Mouse (Mus musculus): ENCODE results near the gene Plcg2.

The Plcg2 gene

GRCm38 (mm10) chr8:117550529-117550928 lies 52.4 kb downstream of the Plcg2 start:
- DNase-seq: no peak

GRCm38 (mm10) chr8:117561014-117561413 lies 62.9 kb downstream of the Plcg2 start:
- DNase-seq: no peak

GRCm38 (mm10) chr8:117561735-117562361 lies 63.8 kb downstream of the Plcg2 start:
- DNase-seq: no peak

- DNase-seq: no peak
Observed at GRCm38 (mm10) chr8:117562445-117563014, 64.4 kb downstream of the Plcg2 start.

GRCm38 (mm10) chr8:117569409-117569808 lies 71.3 kb downstream of the Plcg2 start:
- DNase-seq: peak; percentile 62

GRCm38 (mm10) chr8:117576291-117576785 lies 78.2 kb downstream of the Plcg2 start:
- no peak for DNase-seq

- DNase-seq: no peak
Observed at GRCm38 (mm10) chr8:117577059-117577458, 79.0 kb downstream of the Plcg2 start.

- DNase-seq: peak; percentile 17
Observed at GRCm38 (mm10) chr8:117577883-117578282, 79.8 kb downstream of the Plcg2 start.

GRCm38 (mm10) chr8:117578856-117579255 lies 80.8 kb downstream of the Plcg2 start:
- no peak for DNase-seq

- DNase-seq: no peak
Observed at GRCm38 (mm10) chr8:117593862-117594261, 95.8 kb downstream of the Plcg2 start.

- no peak for DNase-seq
Observed at GRCm38 (mm10) chr8:117595001-117595400, 96.9 kb downstream of the Plcg2 start.

GRCm38 (mm10) chr8:117596777-117597176 lies 98.7 kb downstream of the Plcg2 start:
- no peak for DNase-seq

GRCm38 (mm10) chr8:117600839-117601238 lies 102.7 kb downstream of the Plcg2 start:
- DNase-seq: peak; percentile 31

- DNase-seq: no peak
Observed at GRCm38 (mm10) chr8:117604101-117604500, 106.0 kb downstream of the Plcg2 start.

- DNase-seq: no peak
Observed at GRCm38 (mm10) chr8:117604671-117605070, 106.6 kb downstream of the Plcg2 start.

- no peak for DNase-seq
Observed at GRCm38 (mm10) chr8:117605201-117605600, 107.1 kb downstream of the Plcg2 start.

- DNase-seq: no peak
Observed at GRCm38 (mm10) chr8:117610506-117610905, 112.4 kb downstream of the Plcg2 start.

- DNase-seq: no peak
Observed at GRCm38 (mm10) chr8:117612861-117613260, 114.8 kb downstream of the Plcg2 start.

- DNase-seq: peak; percentile 47
Observed at GRCm38 (mm10) chr8:117626040-117626838, 128.1 kb downstream of the Plcg2 start.

GRCm38 (mm10) chr8:117627096-117627495 lies 129.0 kb downstream of the Plcg2 start:
- no peak for DNase-seq

- DNase-seq: no peak
Observed at GRCm38 (mm10) chr8:117632532-117632931, 134.4 kb downstream of the Plcg2 start.

- no peak for DNase-seq
Observed at GRCm38 (mm10) chr8:117634406-117634805, 136.3 kb downstream of the Plcg2 start.

- no peak for DNase-seq
Observed at GRCm38 (mm10) chr8:117637462-117637861, 139.4 kb downstream of the Plcg2 start.

- DNase-seq: no peak
Observed at GRCm38 (mm10) chr8:117639631-117640030, 141.5 kb downstream of the Plcg2 start.

Measured in liver (tissue).